Mouse (Mus musculus) T-cell, adult 2 months (primary cell): ENCODE data around the gene Pofut2.

Source experiments
- DNase-seq: peaks from one replicate; pipeline ENCODE4 v3.0.0; 2022; ENCODE audit warnings: low spot score

Pofut2 gene

GRCm38 (mm10) chr10:77231861-77232755, 26.9 kb upstream of the Pofut2 start:
- no peak for DNase-seq

GRCm38 (mm10) chr10:77233230-77233629, 25.8 kb upstream of the Pofut2 start:
- no peak for DNase-seq

- DNase-seq = no peak
Measured at GRCm38 (mm10) chr10:77234991-77235616, 23.9 kb upstream of the Pofut2 start.

GRCm38 (mm10) chr10:77237795-77238580, 21.0 kb upstream of the Pofut2 start:
- no peak for DNase-seq

GRCm38 (mm10) chr10:77240764-77241163, 18.3 kb upstream of the Pofut2 start:
- no peak for DNase-seq

GRCm38 (mm10) chr10:77242396-77242795, 16.6 kb upstream of the Pofut2 start:
- no peak for DNase-seq

- DNase-seq = no peak
Measured at GRCm38 (mm10) chr10:77242871-77243270, 16.1 kb upstream of the Pofut2 start.

GRCm38 (mm10) chr10:77243572-77244161, 15.4 kb upstream of the Pofut2 start:
- no peak for DNase-seq

GRCm38 (mm10) chr10:77244777-77245176, 14.2 kb upstream of the Pofut2 start:
- no peak for DNase-seq

- no peak for DNase-seq
Measured at GRCm38 (mm10) chr10:77247048-77247447, 12.0 kb upstream of the Pofut2 start.

- no peak for DNase-seq
Measured at GRCm38 (mm10) chr10:77247707-77248106, 11.3 kb upstream of the Pofut2 start.

- no peak for DNase-seq
Measured at GRCm38 (mm10) chr10:77251223-77251783, 7.7 kb upstream of the Pofut2 start.

- no peak for DNase-seq
Measured at GRCm38 (mm10) chr10:77251784-77252539, 7.1 kb upstream of the Pofut2 start.

- DNase-seq = peak; percentile 49
Measured at GRCm38 (mm10) chr10:77252790-77253189, 6.2 kb upstream of the Pofut2 start.

- no peak for DNase-seq
Measured at GRCm38 (mm10) chr10:77255231-77255630, 3.8 kb upstream of the Pofut2 start.

GRCm38 (mm10) chr10:77255676-77256075, 3.3 kb upstream of the Pofut2 start:
- DNase-seq = no peak

- no peak for DNase-seq
Measured at GRCm38 (mm10) chr10:77258041-77258590, 902 bp upstream of the Pofut2 start.

GRCm38 (mm10) chr10:77260166-77260875, 1.3 kb downstream of the Pofut2 start:
- no peak for DNase-seq

GRCm38 (mm10) chr10:77266281-77266680, 7.3 kb downstream of the Pofut2 start:
- no peak for DNase-seq

GRCm38 (mm10) chr10:77267027-77267426, 8.0 kb downstream of the Pofut2 start:
- no peak for DNase-seq
